Mouse (Mus musculus): Measurements from ENCODE around the gene Lhpp.

DNA sequence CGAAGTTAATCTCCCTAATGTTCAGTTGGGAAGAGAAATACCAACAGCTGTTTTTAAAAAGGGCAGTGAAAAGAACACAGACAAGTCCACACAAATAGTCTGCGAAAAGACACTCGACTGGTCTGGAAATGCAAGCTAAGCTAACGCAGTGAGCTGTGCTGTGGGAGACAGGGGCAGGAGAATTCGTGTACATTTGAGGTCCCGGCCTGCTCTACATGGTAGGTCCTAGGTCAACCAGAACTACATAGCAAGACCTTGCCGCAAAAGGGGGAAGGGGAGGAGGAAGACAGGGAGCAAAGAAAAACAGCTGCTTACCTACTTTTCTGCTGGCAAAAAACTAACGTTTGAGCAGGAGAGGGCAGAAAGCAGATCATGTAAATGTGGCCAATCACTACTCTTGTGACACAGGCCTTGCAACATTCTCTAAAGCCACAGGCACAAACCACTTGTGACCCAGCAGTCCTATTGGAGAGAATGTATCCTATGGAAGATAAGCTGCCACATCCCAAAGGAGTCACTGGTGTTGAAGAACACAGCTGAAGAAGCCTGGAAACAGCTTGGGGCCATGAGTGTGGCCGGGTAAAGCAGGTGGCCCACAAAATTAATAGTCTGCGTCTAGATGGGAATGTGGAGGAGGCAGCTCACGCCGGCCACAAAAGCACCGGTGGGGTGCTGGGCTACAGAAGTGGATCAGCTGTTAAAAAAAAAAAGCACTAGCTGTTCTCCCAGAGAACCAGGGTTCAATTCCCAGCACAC, 115.8 kb downstream of the Lhpp start:
- TF ChIP-seq CTCF (IDR thresholded peaks at IDR 0.05; ENCODE audit: borderline replicate concordance, insufficient read depth, low read depth, low read length) (no peak), POLR2A (IDR thresholded peaks at IDR 0.05; ENCODE audit: borderline replicate concordance, insufficient read depth, low read length) (no peak)
